Mouse (Mus musculus): ENCODE measurements around the gene Rad51b. TPM values are rescaled to one million over a fixed set of nuclear protein-coding genes. Genes with fewer than 3 reads are reported as not detected.

Gene Rad51b
- polyA plus RNA-seq, 1 experiment from 2014 or later, result 3.3 TPM

DNA sequence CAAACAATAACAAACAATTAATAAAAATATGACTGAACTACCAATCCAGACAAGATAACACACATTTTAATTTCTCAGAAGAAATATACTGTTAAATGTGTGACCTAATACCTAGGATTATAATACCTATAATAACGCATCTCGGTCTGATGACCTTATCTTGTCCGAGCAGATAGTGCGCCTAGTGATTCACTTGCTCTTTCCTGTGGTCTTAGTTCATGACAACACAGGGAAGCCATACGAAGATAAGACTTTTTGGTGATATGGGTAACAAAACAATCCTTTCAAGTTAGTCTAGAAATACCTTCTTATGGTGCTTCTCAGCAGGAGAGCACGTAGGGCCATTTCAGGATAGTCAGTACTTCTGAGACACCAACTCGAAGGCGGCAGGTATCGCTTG lies 472.7 kb downstream of the Rad51b start:
- no peak overlapping the region for H3K9ac ChIP-seq
- H3K4me2 ChIP-seq, result no peak overlapping the region
- no peaks in the 10 kb centered on the region for H3K36me3 ChIP-seq
- H3K4me1 ChIP-seq (replicated peaks), result peaks cover 10% of the 10 kb centered on the region
- no peak for ATAC-seq (replicated peaks; ENCODE audit: insufficient number of reproducible peaks, insufficient read depth, low FRiP score, low read depth)
- no peak overlapping the region for H3K4me3 ChIP-seq
- no peak overlapping the region for H3K27ac ChIP-seq
- H3K27me3 ChIP-seq, result no peaks in the 10 kb centered on the region
- no peaks in the 10 kb centered on the region for H3K9me3 ChIP-seq (replicated peaks)
- 83% methylated on average over 9 of the region's 9 CpGs for WGBS

DNA sequence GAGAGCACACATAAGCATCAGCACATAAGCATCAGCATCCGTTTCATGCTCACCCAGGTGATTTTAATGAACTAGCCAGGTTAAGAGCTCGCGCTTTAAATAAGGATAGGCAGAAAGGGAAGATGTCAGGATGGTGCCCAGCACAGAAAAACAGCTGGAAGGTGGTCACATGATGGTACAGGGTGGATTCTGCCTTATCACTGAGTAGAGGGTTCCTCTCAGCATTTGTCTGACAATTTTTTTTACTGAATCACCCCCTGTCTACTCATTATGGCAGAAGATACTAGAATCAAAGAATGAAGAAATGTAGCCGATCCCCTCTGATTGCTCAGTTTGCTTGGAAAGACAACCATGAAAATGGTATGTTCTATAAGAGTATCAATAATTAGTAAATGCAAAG lies 474.1 kb downstream of the Rad51b start:
- 94% methylated on average over 4 of the region's 4 CpGs for WGBS

DNA sequence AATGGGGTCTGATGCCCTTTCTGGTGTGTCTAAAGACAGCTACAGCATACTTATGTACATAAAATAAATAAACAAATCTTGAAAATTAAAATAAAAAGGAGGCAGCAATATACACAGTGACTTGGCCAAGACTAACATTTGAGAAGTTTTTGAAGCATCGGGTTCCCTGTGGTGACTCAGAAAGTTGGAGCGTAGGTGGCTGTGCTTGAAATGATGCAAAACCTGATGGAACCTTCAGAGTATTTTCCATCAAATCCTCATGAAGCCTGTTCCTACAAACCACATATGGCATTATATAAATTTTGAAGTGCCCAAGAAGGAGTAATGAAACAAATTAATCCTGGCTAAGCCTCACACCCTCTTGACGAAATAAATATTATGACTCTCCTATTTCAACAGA lies 474.7 kb downstream of the Rad51b start:
- WGBS, result 87% methylated on average over 3 of the region's 3 CpGs
- peaks cover 8% of the 10 kb centered on the region for H3K4me1 ChIP-seq (replicated peaks)

More for the DNA sequence above, 474.1 kb downstream of the Rad51b start:
- no peaks in the 10 kb centered on the region for H3K27me3 ChIP-seq
- H3K4me2 ChIP-seq, result no peak overlapping the region
- no peak overlapping the region for H3K4me3 ChIP-seq
- H3K27ac ChIP-seq, result no peak overlapping the region
- H3K9ac ChIP-seq, result no peak overlapping the region
- ATAC-seq (replicated peaks; ENCODE audit: insufficient number of reproducible peaks, insufficient read depth, low FRiP score, low read depth), result no peak
- no peaks in the 10 kb centered on the region for H3K36me3 ChIP-seq
- no peaks in the 10 kb centered on the region for H3K9me3 ChIP-seq (replicated peaks)
- H3K4me1 ChIP-seq (replicated peaks), result peaks cover 10% of the 10 kb centered on the region

DNA sequence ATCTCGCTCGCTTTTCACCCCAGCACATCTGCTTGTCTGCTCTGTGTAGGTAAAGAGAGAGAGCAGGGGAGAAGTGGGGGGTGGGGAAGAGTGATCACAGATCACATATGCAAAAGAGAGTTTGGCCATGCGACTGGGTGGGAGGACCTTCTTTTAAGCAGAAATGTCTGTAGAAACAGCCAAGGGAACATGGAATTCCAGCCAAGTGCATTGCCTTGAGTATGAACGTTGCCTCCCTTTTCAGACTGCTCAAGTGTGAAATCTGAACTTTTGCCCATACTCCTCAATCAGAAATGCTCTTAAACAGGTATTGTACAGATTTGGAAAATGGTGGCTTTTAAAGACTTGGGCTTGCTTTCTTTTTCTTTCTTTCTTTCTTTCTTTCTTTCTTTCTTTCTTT lies 476.2 kb downstream of the Rad51b start:
- Histone ChIP-seq H3K4me1 (replicated peaks) (peaks cover 8% of the 10 kb centered on the region), H3K36me3 (no peaks in the 10 kb centered on the region), H3K9me3 (replicated peaks) (no peaks in the 10 kb centered on the region), H3K4me2 (no peak overlapping the region), H3K27ac (no peak overlapping the region), H3K9ac (no peak overlapping the region), H3K27me3 (no peaks in the 10 kb centered on the region), H3K4me3 (no peak overlapping the region)
- WGBS, result 73% methylated on average over 4 of the region's 4 CpGs
- ATAC-seq (replicated peaks; ENCODE audit: insufficient number of reproducible peaks, insufficient read depth, low FRiP score, low read depth), result no peak

More for the DNA sequence above, 474.7 kb downstream of the Rad51b start:
- ATAC-seq (replicated peaks; ENCODE audit: insufficient number of reproducible peaks, insufficient read depth, low FRiP score, low read depth), result no peak
- Histone ChIP-seq H3K4me3 (no peak overlapping the region), H3K9ac (no peak overlapping the region), H3K27ac (no peak overlapping the region), H3K4me2 (no peak overlapping the region), H3K9me3 (replicated peaks) (no peaks in the 10 kb centered on the region), H3K27me3 (no peaks in the 10 kb centered on the region), H3K36me3 (no peaks in the 10 kb centered on the region)

DNA sequence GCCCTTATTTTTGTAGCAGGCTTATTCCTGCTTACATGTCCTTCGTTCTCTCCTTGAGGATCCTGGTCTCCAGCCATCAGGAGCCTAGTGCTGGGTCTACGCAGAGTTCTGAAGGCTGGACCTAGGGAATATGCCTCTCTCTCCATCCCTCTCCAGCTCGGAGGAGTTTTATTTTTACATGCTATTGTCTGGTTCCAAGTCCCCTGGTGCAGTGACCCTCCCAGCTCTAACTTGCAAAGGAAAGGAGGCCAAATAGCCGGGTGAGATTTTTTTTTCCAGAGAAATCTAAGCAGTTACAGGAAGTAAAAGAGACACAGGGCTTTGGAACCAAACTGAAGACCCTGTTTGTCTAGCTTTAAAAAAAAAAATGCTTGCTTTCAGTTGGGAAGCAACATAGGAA lies 477.5 kb downstream of the Rad51b start:
- Histone ChIP-seq H3K27me3 (no peaks in the 10 kb centered on the region), H3K27ac (peak overlapping the region; percentile 65), H3K9me3 (replicated peaks) (no peaks in the 10 kb centered on the region), H3K4me2 (no peak overlapping the region), H3K4me1 (replicated peaks) (peaks cover 8% of the 10 kb centered on the region), H3K36me3 (no peaks in the 10 kb centered on the region), H3K4me3 (no peak overlapping the region), H3K9ac (no peak overlapping the region)
- no peak for ATAC-seq (replicated peaks; ENCODE audit: insufficient number of reproducible peaks, insufficient read depth, low FRiP score, low read depth)
- WGBS, result 61% methylated on average over 4 of the region's 4 CpGs

DNA sequence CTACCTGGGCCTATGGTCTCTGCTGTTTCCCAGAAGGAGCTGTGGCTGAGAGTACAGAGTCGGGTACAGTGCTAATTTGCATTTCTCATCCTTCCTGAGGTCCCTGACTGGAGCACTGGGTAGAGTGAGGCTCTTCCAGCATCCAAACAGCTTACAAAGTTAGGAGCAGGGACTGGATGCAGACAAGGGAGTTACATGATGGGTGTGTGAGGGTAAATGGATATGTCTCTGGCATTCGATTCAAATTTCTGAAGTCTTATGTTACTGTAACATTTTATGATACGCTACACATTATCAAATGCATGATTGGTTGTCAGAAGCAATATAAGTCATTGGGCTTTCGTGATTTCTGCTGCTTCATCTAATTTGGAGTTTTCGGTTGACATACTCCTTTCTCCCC lies 479.7 kb downstream of the Rad51b start:
- 83% methylated on average over 5 of the region's 5 CpGs for WGBS
- no peak for ATAC-seq (replicated peaks; ENCODE audit: insufficient number of reproducible peaks, insufficient read depth, low FRiP score, low read depth)
- H3K4me1 ChIP-seq (replicated peaks), result peaks cover 4% of the 10 kb centered on the region; the same call in 1 of the 2 replicates

DNA sequence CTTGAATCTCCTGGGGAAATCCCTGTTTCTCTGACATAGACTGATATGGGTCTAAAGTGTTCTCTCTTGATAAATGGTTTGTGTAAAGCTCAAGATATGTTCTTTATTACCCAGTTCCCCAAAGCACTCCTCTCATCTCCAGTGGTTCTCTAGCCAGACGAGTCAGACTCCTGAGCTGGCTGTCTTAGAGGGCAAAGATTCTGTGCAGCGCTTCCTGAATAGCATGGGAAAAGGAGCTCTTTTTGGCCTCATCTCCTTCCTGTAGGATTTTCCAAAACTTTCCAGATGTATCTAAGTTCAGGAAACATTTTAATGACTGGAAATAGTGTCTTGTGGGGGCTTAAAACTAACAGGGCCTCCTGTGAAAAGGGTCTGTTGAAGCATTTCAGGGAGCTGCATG lies 483.7 kb downstream of the Rad51b start:
- H3K9me3 ChIP-seq (replicated peaks), result no peaks in the 10 kb centered on the region
- 52% methylated on average over 2 of the region's 2 CpGs for WGBS
- no peak overlapping the region for H3K4me3 ChIP-seq
- H3K4me1 ChIP-seq (replicated peaks), result no peaks in the 10 kb centered on the region
- ATAC-seq (replicated peaks; ENCODE audit: insufficient number of reproducible peaks, insufficient read depth, low FRiP score, low read depth), result no peak
- no peak overlapping the region for H3K9ac ChIP-seq
- no peaks in the 10 kb centered on the region for H3K27me3 ChIP-seq
- H3K4me2 ChIP-seq, result no peak overlapping the region
- H3K36me3 ChIP-seq, result no peaks in the 10 kb centered on the region
- H3K27ac ChIP-seq, result peak overlapping the region; percentile 64

More for the DNA sequence above, 479.7 kb downstream of the Rad51b start:
- Histone ChIP-seq H3K9me3 (replicated peaks) (no peaks in the 10 kb centered on the region), H3K27ac (no peak overlapping the region), H3K9ac (no peak overlapping the region), H3K27me3 (no peaks in the 10 kb centered on the region), H3K36me3 (no peaks in the 10 kb centered on the region), H3K4me3 (no peak overlapping the region), H3K4me2 (no peak overlapping the region)

DNA sequence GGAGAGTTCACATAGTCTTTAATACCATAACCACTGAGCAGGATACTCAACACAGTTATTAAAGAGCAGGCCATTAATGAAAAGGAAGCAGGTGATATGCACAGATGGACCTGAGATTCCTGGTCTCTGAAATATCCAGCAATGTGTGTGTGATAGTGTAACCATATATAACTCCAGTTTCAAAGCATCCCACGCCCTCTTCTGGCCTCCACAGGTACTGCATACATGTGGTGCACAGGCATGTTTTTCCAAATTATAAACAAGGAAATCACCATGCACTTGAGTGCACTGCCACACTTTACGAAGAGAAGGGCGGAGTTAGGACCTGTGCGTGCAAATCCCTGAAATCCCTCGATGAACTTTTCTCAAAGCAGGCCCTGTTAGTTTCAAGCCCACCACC lies 484.7 kb downstream of the Rad51b start:
- no peaks in the 10 kb centered on the region for H3K36me3 ChIP-seq
- 79% methylated on average over 5 of the region's 5 CpGs for WGBS
- H3K4me3 ChIP-seq, result no peak overlapping the region
- H3K9me3 ChIP-seq (replicated peaks), result no peaks in the 10 kb centered on the region
- H3K9ac ChIP-seq, result no peak overlapping the region
- no peaks in the 10 kb centered on the region for H3K4me1 ChIP-seq (replicated peaks)
- H3K4me2 ChIP-seq, result no peak overlapping the region
- ATAC-seq (replicated peaks; ENCODE audit: insufficient number of reproducible peaks, insufficient read depth, low FRiP score, low read depth), result no peak
- no peaks in the 10 kb centered on the region for H3K27me3 ChIP-seq
- H3K27ac ChIP-seq, result no peak overlapping the region

DNA sequence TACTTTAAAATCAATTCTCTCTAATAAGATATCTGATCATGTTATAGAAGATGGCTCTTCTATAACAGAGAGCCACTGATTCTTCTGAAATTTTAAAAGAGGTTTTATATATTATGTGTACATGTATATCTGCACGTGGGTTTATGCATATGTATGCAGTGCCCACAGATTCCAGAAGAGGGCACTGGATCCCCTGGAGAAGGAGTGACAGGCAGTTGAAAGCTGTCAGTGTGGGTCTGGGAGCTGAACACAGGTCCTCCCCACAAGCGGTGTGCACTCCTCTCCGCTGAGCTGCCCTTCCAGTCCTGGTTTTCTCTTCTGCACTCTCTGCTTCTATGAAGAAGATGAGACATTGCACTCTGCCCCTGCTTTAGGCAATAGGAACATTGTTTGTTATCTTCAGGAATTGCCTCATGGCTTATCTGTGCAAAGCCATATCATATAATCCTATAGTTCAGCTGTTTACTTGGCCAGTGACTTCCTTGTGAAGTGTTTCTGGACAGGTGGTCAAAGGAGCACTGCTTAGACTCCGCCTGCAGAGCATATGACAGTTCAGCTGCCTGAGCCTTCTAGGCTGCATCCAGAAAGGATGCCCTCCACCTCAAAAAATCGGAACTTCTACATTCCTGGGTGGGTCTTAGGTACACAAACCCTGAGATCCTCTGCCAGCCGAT lies 485.5 kb downstream of the Rad51b start:
- H3K4me3 ChIP-seq, result no peak overlapping the region
- H3K27me3 ChIP-seq, result no peaks in the 10 kb centered on the region
- WGBS, result 91% methylated on average over 6 of the region's 6 CpGs
- no peak overlapping the region for H3K9ac ChIP-seq
- no peaks in the 10 kb centered on the region for H3K9me3 ChIP-seq (replicated peaks)
- H3K27ac ChIP-seq, result no peak overlapping the region
- H3K4me2 ChIP-seq, result no peak overlapping the region
- ATAC-seq (replicated peaks; ENCODE audit: insufficient number of reproducible peaks, insufficient read depth, low FRiP score, low read depth), result no peak
- H3K36me3 ChIP-seq, result no peaks in the 10 kb centered on the region
- H3K4me1 ChIP-seq (replicated peaks), result no peaks in the 10 kb centered on the region

DNA sequence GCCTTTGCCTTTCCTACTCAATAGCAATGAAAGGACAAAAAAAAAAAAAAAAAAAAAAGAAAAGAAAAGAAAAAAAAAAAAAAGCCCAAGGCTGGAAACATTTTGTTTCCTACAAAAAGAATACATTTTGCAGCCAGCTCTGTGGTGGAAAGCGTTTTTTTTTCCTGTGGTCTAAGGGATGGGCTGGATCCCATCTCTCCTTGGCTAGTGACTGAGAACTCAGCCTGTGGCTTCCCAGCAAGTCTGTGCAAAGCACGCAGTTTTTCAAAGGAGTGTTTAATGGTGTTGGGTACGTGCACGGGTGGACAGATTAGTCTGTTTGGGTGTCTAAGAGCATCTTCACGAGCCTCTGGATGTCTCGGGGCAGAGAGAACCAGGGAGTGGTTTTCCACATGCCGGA lies 487.1 kb downstream of the Rad51b start:
- no peaks in the 10 kb centered on the region for H3K36me3 ChIP-seq
- no peak for ATAC-seq (replicated peaks; ENCODE audit: insufficient number of reproducible peaks, insufficient read depth, low FRiP score, low read depth)
- 77% methylated on average over 7 of the region's 7 CpGs for WGBS

DNA sequence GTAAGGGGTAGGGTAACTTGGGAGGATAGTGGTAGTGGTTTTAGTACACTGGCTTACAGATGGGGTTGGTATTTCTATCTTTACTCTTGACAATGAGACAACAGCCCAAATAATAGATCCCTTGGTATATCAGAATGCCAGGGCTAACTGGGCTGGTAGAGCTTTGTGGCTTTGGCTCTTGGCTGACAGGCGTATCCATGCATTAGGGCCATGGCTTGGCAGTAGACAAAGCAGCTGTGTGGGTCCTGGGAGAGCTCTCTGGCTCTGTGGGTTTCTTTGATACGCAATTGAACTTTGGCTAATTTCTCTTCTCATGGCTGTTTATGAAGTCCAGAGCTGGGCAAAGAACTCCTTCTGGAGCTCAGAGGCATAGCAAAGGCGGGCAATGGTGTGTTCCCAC lies 488.6 kb downstream of the Rad51b start:
- H3K4me3 ChIP-seq, result no peak overlapping the region
- no peaks in the 10 kb centered on the region for H3K4me1 ChIP-seq (replicated peaks)
- no peak for ATAC-seq (replicated peaks; ENCODE audit: insufficient number of reproducible peaks, insufficient read depth, low FRiP score, low read depth)
- WGBS, result 94% methylated on average over 3 of the region's 3 CpGs
- no peaks in the 10 kb centered on the region for H3K36me3 ChIP-seq
- H3K4me2 ChIP-seq, result no peak overlapping the region
- no peak overlapping the region for H3K27ac ChIP-seq
- H3K9me3 ChIP-seq (replicated peaks), result no peaks in the 10 kb centered on the region
- no peak overlapping the region for H3K9ac ChIP-seq
- no peaks in the 10 kb centered on the region for H3K27me3 ChIP-seq

More for the DNA sequence above, 487.1 kb downstream of the Rad51b start:
- H3K9ac ChIP-seq, result no peak overlapping the region
- H3K4me1 ChIP-seq (replicated peaks), result no peaks in the 10 kb centered on the region
- no peak overlapping the region for H3K4me3 ChIP-seq
- H3K9me3 ChIP-seq (replicated peaks), result no peaks in the 10 kb centered on the region
- no peaks in the 10 kb centered on the region for H3K27me3 ChIP-seq
- no peak overlapping the region for H3K27ac ChIP-seq
- H3K4me2 ChIP-seq, result no peak overlapping the region

DNA sequence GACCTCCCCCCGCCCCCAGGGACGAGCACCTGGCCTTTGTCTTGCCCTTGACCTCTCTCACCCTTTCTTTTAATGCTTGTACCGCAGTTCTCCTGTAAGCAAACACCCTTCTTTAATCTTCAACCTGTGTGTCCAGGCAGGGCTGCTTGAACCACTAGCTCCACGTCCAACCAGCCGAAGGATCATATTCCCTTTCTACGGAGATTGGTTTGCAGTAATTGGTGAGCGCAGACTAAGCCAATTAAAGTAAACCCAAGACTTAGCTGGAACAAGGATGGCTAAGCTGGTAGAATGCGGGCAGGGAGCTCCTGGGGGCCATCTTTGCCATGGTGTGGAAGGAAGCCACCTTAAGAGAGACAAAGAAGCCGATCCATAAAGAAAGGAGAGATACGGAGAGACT lies 490.5 kb downstream of the Rad51b start:
- Histone ChIP-seq H3K36me3 (no peaks in the 10 kb centered on the region), H3K4me3 (no peak overlapping the region), H3K27me3 (no peaks in the 10 kb centered on the region), H3K9me3 (replicated peaks) (no peaks in the 10 kb centered on the region), H3K4me1 (replicated peaks) (peaks cover 14% of the 10 kb centered on the region), H3K27ac (no peak overlapping the region), H3K4me2 (no peak overlapping the region), H3K9ac (no peak overlapping the region)
- no peak for ATAC-seq (replicated peaks; ENCODE audit: insufficient number of reproducible peaks, insufficient read depth, low FRiP score, low read depth)
- WGBS, result 82% methylated on average over 10 of the region's 10 CpGs

All from heart, embryonic 15.5 days (tissue).